Mouse (Mus musculus) megakaryocyte-erythroid progenitor cell, adult 5-6 weeks (primary cell): ENCODE measurements around the gene Fes. TPM values are rescaled to one million over a fixed set of nuclear protein-coding genes. Genes with fewer than 3 reads are reported as not detected.

Source experiments
- ATAC-seq: replicated peaks from 2 replicates; pipeline ENCODE4 v1.8.0; 2016; ENCODE audit warnings: mild to moderate bottlenecking, inconsistent platforms; ENCODE audit not compliant: severe bottlenecking, poor library complexity, low FRiP score, low TSS enrichment
- total RNA-seq, 2 experiments: library from RNA; stranded (forward) in 1 of 2; stranded (reverse) in 1 of 2; fragments of 200-1000, 215-1000 nt in 1 of 2; fragments of >200 nt in 1 of 2; fragmentation: Nextera tagmentation in 1 of 2; gene quantifications; 2 replicates each; pipeline ENCODE4 v1.2.3; 2014 to 2017

Fes gene
- 12.5 and 23.2 TPM in 2 replicates for total RNA-seq (2014; fragmentation: Nextera tagmentation)
- total RNA-seq (2017) = 1.8 and 17.9 TPM in 2 replicates

DNA sequence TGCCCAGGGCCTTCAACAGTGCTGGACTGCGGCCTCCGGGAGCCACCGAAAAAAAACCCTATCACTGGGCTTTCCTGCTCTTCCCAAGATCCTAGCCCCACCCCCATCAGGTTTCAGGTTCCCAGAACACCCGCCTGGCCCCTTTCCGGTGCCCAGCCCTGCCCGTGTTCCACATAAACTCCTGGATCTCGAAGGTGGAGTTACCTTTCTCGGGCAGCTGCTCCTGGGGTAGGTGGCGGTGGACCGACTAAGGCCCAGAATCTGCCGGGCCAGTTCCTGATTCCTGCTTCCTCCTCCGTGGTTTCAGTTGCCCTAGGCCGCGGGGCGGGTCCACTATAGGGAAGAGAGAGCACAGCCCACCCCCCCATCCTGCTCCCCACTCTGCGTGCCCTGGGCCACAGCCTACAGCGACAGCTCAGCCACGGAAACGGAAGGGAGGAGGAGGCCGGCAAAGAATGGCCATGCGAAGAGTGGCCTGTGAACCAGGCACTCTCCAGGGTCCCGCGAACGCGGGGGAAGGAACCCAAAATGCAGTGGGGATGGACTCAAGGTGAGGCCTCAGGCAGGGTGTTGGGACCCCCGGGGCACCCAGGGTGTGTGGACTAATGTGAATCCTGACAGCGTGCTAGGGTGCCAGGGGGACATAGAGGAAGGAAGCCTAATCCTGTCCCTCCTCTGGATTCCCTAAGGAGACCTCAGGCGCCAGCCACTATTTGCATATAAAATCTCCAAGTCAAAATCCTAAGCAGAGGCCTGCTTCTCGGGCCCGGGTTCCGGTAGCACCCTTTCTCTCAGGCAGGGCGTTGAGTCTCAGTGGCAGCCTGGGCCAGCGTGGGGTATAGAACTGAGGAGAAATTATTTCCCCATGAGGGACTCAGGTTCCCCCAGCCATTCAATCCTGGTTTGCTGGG, at the start of gene Fes:
Gene Fes, minus strand, starts transcription at position 314 of the 911 bp plus-strand sequence.
- no peak for ATAC-seq

- ATAC-seq = no peak
Measured at GRCm38 (mm10) chr7:80436571-80436970, 48.8 kb upstream of the Fes start.

DNA sequence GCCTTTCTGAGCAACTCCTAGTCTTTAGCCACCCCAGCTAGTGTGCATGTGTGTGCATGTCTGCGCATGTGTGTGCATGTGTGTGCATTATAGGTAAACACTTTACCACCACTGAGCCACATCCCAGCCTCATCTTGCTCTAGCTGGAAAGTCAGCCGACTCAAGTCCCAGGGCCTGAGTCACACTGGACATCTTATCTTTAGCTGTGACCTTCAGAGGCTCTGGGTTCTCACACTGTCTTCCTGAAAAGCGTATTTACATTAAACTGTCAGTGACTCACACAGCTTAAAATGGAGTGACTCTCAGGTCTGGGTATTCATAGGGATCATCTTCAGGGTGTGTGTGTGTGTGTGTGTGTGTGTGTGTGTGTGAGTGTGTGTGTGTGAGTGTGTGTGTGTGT, 47.8 kb upstream of the Fes start:
- no peak for ATAC-seq

GRCm38 (mm10) chr7:80429661-80430060, 41.9 kb upstream of the Fes start:
- ATAC-seq = no peak

- no peak for ATAC-seq
Measured at GRCm38 (mm10) chr7:80427730-80428129, 40.0 kb upstream of the Fes start.

DNA sequence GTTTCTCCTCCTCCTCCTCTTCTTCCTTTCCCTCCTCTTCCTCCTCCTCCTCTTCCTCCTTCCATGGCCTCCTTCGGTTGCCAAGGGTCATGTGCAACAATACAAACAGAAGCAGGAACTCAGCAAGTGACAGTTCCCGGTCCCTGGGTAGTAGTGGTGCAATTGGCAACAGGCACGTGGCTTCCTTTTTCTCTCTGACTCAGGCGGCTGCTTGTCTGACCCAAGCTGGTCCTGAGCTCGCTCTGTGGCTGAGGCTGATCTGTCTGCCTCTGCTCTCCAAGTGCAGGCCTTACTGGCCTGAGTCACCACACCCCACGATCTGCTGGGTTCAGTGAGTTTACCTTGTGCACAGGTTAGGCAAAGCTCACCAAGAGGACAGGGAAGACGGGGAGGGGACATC, 38.6 kb upstream of the Fes start:
- no peak for ATAC-seq

DNA sequence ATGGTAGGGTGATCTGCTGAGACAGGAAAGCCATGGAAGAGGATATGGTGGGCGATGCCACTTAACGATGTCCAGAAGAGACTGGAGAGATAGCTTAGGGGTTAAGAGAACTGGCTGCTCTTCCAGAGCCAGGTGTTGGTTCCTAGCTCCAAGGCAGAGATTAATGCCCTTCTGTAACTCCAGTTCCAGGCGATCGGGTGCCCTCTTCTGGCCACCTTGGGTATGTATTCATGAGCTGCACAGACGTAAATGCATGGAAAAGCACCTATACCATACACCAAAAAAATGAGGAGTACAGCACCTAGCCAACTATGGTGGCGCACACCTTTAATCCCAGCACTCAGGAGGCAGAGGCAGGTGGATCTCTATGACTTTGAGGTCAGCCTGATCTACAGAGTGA, 37.0 kb upstream of the Fes start:
- ATAC-seq = no peak

DNA sequence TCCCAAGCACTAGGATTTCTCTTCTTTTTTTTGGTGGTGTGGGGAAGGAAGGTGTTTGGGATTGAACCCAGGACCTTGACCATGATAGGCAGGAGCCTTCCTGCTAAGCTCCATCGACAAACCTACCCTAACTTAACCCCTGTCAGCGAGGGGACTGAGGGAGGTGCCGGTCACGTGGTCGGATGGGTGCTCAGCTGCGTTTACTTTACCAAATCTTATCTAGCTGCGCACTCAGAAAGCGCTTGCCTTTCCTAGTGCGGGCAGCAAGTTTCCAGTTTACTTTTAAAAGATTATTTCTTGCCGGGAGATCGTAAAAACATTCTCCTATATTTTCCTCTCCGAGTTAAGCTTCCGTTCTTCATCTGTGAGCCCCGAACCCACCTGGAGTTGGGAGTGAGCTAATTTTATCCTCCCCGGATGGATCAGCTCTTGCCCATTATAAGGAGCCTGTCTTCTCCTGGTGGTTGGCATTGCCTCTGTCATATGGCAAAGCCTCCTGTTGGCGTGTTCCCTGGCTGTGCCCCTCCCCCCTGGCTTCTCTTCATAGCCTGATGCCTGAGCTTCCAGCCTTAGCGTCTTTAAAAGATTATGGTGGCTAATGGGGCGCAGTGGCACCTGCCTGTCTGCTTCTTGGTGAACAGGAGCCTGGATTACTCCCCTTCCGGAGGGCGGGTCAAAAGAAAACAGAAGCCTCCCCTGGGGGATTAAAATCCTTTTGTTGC, 35.2 kb upstream of the Fes start:
- peak; percentile 59 for ATAC-seq

GRCm38 (mm10) chr7:80421576-80421975, 33.8 kb upstream of the Fes start:
- no peak for ATAC-seq

DNA sequence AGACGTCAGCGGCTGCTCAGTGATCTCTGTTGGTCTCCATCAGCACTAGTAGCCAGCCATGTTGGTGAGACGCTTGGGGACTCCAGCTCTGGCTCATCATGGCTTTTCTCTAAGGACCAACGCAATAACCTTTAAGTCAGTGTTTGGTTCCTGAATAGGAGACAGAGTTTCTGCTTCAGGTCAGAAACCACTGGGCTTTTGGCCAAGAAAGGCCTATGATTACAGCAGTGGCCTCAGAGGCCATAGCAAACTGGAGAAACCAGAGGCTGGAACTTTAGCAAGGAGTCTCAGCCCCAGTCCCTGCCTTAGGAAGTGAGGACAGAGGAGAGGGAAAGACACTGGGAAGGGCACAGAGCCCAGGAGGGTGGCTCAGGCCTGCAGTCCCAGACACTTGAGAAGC, 32.8 kb upstream of the Fes start:
- ATAC-seq = no peak

DNA sequence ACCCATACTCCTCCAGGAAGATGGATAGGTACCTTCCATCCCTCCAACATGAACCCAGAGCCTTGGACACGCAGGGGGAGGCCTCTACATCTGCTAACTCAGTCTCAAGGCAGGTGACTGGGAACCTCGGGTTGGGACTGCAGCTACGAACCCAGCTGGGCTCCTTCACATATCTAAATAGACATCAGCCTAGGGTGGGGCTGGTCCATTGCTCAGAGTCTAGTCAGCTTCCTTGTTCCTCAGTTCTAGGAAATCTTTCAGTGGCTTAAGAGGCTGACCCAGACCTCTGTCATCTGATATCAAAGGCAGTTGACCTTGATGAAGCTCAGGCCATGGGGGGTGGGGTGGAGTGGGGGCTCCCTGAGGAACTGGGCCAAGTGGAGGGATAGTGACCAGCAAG, 31.5 kb upstream of the Fes start:
- no peak for ATAC-seq

DNA sequence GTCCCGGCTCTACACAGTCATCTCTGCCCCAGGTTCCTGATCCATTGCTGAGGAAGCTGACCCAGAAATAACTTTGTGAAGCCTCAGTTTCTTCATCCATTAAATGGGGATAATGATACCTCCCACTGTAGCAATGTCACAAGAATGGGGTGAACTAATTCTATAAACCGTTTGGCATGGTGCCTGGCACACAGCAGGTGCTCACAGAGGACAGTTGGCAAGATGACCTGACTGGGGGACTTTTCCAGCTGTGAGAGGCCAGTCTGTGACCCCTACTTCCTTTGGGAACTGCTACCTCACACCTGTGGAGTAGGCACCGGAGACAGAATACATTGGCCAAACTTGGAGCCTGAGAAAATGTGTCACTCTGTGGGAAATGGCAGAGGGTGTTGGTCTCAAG, 30.3 kb upstream of the Fes start:
- no peak for ATAC-seq

DNA sequence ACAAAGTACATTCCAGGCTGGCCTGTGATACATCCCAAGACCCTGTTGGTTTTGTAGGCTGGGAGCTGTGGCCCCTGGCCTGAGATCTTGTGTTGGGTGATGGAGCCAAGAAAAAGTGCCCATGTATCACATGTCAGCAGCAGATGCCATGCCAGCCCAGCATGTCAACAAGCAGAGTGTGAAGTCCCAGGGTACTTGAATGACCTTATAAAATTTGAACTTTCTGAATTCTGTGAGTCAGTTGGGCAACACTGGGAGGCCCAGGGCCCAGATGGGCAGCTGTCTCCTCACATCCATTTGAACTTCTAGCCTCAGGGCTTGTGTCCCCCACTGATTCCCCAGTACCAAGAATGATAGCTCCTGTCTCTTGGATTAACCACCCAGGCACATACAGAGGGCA, 29.9 kb upstream of the Fes start:
- no peak for ATAC-seq

DNA sequence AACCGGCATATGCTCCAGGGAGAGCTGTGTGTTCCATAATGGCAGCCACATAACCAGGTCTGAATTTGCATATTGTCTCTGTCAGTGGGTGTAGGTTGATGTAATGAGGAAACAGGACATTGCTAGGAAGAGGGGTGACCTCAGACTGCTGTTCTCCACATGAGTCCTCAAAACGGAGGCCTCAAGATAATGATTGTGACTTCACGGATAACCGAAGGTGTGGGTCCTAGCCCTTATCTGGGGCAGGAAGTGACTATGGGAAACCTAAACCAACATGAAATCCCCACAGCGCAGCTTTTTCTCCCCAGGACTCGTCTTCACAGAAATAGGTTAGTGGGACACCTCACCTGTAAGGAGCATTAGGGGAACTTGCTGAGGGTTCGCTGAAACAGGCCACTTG, 29.2 kb upstream of the Fes start:
- ATAC-seq = 0 out of 2 replicates have a peak, but pooled peaks have one; percentile 26

DNA sequence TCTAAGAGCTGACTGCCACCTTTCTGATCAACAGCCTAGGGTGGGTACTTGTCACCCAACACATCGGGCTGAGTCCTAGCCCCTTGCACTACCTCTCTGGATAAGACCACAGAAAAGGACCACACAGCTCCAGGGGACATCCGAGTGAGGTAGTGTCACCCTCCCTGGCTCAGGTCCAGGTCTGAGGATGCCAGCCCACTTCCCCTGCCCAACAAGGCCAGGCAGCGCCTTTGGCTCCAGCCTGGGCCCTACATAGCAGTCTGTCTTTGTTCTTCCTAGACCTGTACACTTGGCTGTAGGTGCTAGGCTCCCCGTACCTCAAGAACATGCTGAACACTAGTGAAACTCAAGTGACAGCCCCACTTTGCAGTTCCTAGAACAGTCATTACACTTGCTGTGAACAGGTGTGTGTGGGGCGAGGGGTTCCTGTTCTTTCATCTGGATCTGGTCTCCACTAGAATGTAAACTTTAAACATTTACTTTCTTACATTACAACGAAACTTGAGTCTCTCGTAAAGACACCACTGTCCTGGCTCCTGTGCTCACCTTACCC, 26.6 kb upstream of the Fes start:
- no peak for ATAC-seq

DNA sequence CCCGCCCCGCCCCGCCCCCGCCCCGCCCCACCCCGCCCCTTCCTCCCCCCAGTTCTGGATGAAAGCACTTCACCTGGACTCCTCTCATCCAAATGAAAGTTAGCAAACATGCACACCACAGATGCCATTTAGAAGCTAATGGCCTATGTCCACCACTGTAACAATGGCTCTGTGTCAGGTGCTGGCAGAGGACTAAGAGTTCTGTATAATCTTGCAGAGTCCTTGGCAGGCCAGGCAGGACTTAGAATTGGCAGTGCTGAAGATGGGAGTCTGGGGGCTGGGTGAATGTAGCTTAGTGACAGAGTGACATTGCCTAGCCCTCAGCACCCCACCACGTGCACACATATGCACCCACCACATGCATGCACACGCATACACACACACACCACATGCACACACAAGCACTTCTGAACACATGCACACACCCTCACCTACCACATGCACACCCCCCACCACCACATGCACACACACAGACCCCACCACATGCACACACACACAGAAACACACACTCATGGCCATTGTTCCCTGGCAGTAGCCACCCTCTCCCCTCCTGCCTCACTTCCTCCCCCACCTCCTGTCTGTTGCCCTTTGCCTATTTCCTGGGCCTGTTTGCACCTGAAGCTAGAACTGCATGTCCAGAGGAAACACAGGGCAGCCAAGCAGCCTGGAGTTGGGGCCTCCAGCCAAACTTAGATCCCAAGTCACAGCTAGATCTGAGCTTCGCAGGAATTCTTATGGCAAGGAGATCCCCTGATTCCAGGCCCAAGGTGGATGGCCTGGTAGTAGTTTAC, 26.0 kb upstream of the Fes start:
- no peak for ATAC-seq

DNA sequence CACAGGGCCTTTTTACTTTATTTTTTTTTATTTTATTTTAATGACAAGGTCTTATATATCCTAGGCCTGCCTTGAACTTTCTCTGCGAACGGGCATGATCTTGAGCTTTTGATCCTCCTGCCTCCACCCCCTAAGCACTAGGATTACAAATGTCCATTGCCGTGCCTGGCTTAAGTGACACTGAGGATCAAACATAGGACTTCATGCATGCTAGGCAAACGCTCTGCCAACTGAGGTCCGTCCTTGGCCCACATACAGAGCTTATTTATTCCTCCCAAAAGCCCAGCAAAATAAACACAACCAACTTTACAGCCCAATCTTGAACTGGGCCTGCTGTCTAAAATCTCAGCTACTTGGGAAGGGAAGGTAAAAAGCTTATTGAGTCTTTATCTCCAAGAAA, 25.0 kb upstream of the Fes start:
- ATAC-seq = no peak

DNA sequence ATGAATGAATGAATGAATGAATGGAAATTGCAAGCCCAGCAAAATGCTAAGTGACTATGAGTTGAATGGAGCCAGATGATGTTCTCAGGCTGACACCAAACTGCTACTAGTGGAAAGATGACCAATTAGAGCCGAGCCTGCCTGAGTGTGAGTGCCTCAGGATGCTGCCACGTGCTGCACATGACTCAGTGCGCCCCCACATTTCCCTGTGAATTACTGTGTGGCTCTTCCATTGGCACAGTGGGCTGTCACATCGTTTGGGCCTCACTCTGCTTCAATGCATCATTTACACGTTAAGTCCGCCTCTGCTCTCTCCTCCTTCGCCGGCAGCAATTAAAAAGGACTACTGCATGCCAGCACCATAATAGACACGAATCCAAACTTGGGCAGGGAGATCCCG, 24.5 kb upstream of the Fes start:
- ATAC-seq = no peak

- ATAC-seq = no peak
Measured at GRCm38 (mm10) chr7:80410380-80410779, 22.6 kb upstream of the Fes start.

GRCm38 (mm10) chr7:80407712-80408111, 20.0 kb upstream of the Fes start:
- no peak for ATAC-seq
